Mouse (Mus musculus) megakaryocyte, embryonic 14.5 days (primary cell): ENCODE data around the gene Hoxa9. TPM values are rescaled to one million over a fixed set of nuclear protein-coding genes. Genes with fewer than 3 reads are reported as not detected.

Experiments used
- H3K27me3 ChIP-seq: replicated peaks from 2 replicates; pipeline ENCODE3; 2012; ENCODE audit warnings: inconsistent platforms
- H3K36me3 ChIP-seq: replicated peaks from 2 replicates; pipeline ENCODE3; 2012; ENCODE audit warnings: low read length, inconsistent platforms, mixed read lengths
- H3K4me1 ChIP-seq: 2 replicates; pipeline ENCODE4 v1.6.1; 2012; ENCODE audit warnings: inconsistent platforms
- H3K4me3 ChIP-seq: replicated peaks from 2 replicates; pipeline ENCODE3; 2012; ENCODE audit warnings: moderate library complexity, mild to moderate bottlenecking, inconsistent platforms
- H3K9me3 ChIP-seq: 2 replicates; pipeline ENCODE4 v1.6.1; 2012; ENCODE audit warnings: inconsistent platforms
- FLI1 ChIP-seq: IDR thresholded peaks from 2 replicates; pipeline ENCODE4 v1.6.1; 2012; ENCODE audit warnings: low read length, inconsistent platforms, mixed read lengths
- GATA1 ChIP-seq: IDR thresholded peaks from 3 replicates; pipeline ENCODE4 v1.6.1; 2012; ENCODE audit warnings: mixed read lengths, low read length, inconsistent platforms, borderline replicate concordance
- polyA plus RNA-seq: library from polyadenylated mRNA; stranded (reverse); fragments of >175 nt; gene quantifications from 2 replicates; pipeline ENCODE4 v1.2.3, GENCODE M21; 2012; ENCODE audit warnings: low replicate concordance; ENCODE audit not compliant: insufficient read depth

Gene Hoxa9
- polyA plus RNA-seq, 1 experiment, result 3.8 TPM

- peaks cover 48% of the 10 kb centered on the region for H3K9me3 ChIP-seq
- peaks cover 26% of the 10 kb centered on the region for H3K36me3 ChIP-seq
- H3K4me3 ChIP-seq, result peak within 1 kb of the TSS; percentile 86
- TF ChIP-seq FLI1 (no peak), GATA1 (no peak)
- H3K4me1 ChIP-seq, result no peaks in the 10 kb centered on the region; the same call in 1 of the 2 replicates
- H3K27me3 ChIP-seq, result peaks cover 48% of the 10 kb centered on the region
Observed at GRCm38 (mm10) chr6:52204050-52204752, 26.7 kb downstream of the Hoxa9 start, which contains the start of gene Hoxa5. Gene Hoxa5 (minus strand): TSS chr6:52204587.

- H3K36me3 ChIP-seq, result peaks cover 26% of the 10 kb centered on the region
- H3K4me1 ChIP-seq, result no peaks in the 10 kb centered on the region; the same call in 1 of the 2 replicates
- peaks cover 44% of the 10 kb centered on the region for H3K9me3 ChIP-seq
- no peak for TF ChIP-seq FLI1
- no peak for TF ChIP-seq GATA1
- peak overlapping the region; percentile 86 for H3K4me3 ChIP-seq
- H3K27me3 ChIP-seq, result peaks cover 42% of the 10 kb centered on the region
Observed at GRCm38 (mm10) chr6:52203371-52204049, 27.4 kb downstream of the Hoxa9 start.

GRCm38 (mm10) chr6:52203121-52203370, 27.8 kb downstream of the Hoxa9 start:
- H3K27me3 ChIP-seq, result peaks cover 37% of the 10 kb centered on the region
- TF ChIP-seq GATA1, result no peak
- peaks cover 41% of the 10 kb centered on the region for H3K9me3 ChIP-seq
- peaks cover 26% of the 10 kb centered on the region for H3K36me3 ChIP-seq
- H3K4me3 ChIP-seq, result no peak overlapping the region
- no peaks in the 10 kb centered on the region; the same call in 1 of the 2 replicates for H3K4me1 ChIP-seq

GRCm38 (mm10) chr6:52202362-52203120, 28.3 kb downstream of the Hoxa9 start:
- H3K27me3 ChIP-seq, result peaks cover 37% of the 10 kb centered on the region
- H3K4me3 ChIP-seq, result no peak overlapping the region
- no peak for TF ChIP-seq FLI1
- no peak for TF ChIP-seq GATA1

GRCm38 (mm10) chr6:52201269-52201668, 29.6 kb downstream of the Hoxa9 start:
- Histone ChIP-seq H3K9me3 (peaks cover 37% of the 10 kb centered on the region), H3K4me3 (no peak overlapping the region), H3K4me1 (no peaks in the 10 kb centered on the region), H3K27me3 (peaks cover 30% of the 10 kb centered on the region), H3K36me3 (peaks cover 23% of the 10 kb centered on the region)
- TF ChIP-seq GATA1 (no peak), FLI1 (no peak)

More at GRCm38 (mm10) chr6:52202362-52203120, 28.3 kb downstream of the Hoxa9 start:
- peaks cover 40% of the 10 kb centered on the region for H3K9me3 ChIP-seq
- H3K4me1 ChIP-seq, result no peaks in the 10 kb centered on the region
- H3K36me3 ChIP-seq, result peaks cover 26% of the 10 kb centered on the region

GRCm38 (mm10) chr6:52200751-52201250, 30.1 kb downstream of the Hoxa9 start:
- TF ChIP-seq GATA1 (no peak), FLI1 (no peak)
- H3K27me3 ChIP-seq, result peaks cover 28% of the 10 kb centered on the region

GRCm38 (mm10) chr6:52200073-52200750, 30.7 kb downstream of the Hoxa9 start:
- 0 out of 2 replicates have a peak, but pooled peaks cover 3% of the 10 kb centered on the region for H3K4me1 ChIP-seq
- peaks cover 26% of the 10 kb centered on the region for H3K9me3 ChIP-seq
- TF ChIP-seq GATA1, result no peak
- H3K4me3 ChIP-seq, result no peak overlapping the region
- peaks cover 13% of the 10 kb centered on the region for H3K36me3 ChIP-seq
- peaks cover 23% of the 10 kb centered on the region for H3K27me3 ChIP-seq

More at GRCm38 (mm10) chr6:52200751-52201250, 30.1 kb downstream of the Hoxa9 start:
- Histone ChIP-seq H3K36me3 (peaks cover 19% of the 10 kb centered on the region), H3K4me3 (no peak overlapping the region), H3K9me3 (peaks cover 32% of the 10 kb centered on the region), H3K4me1 (0 out of 2 replicates have a peak, but pooled peaks cover 3% of the 10 kb centered on the region)

GRCm38 (mm10) chr6:52197271-52197670, 33.6 kb downstream of the Hoxa9 start:
- TF ChIP-seq FLI1, result no peak
- TF ChIP-seq GATA1, result no peak
- Histone ChIP-seq H3K9me3 (no peaks in the 10 kb centered on the region), H3K27me3 (peaks cover 29% of the 10 kb centered on the region), H3K4me3 (no peak overlapping the region), H3K36me3 (no peaks in the 10 kb centered on the region), H3K4me1 (peaks cover 6% of the 10 kb centered on the region)

GRCm38 (mm10) chr6:52196811-52197210, 34.1 kb downstream of the Hoxa9 start:
- TF ChIP-seq FLI1, result no peak
- no peak for TF ChIP-seq GATA1
- no peaks in the 10 kb centered on the region for H3K9me3 ChIP-seq
- no peak overlapping the region for H3K4me3 ChIP-seq
- H3K4me1 ChIP-seq, result peaks cover 10% of the 10 kb centered on the region
- peaks cover 32% of the 10 kb centered on the region for H3K27me3 ChIP-seq
- H3K36me3 ChIP-seq, result no peaks in the 10 kb centered on the region
